Mouse (Mus musculus): ENCODE measurements around the gene Stx12. TPM values are rescaled to one million over a fixed set of nuclear protein-coding genes. Genes with fewer than 3 reads are reported as not detected.

Stx12 gene
- total RNA-seq, 1 experiment from 2014 or later, result 49.7 TPM

Other genes starting within 250 kb of the Stx12 start
- 26.7 and 27.2 TPM in 2 replicates for gene Eya3, start 245.5 kb downstream of the Stx12 start, total RNA-seq (2021)
- 4.0 and 4.7 TPM in 2 replicates for gene Xkr8, start 152.0 kb downstream of the Stx12 start, total RNA-seq (2021)
- gene Smpdl3b, start 127.3 kb downstream of the Stx12 start, total RNA-seq (2021), result 2.1 and 3.3 TPM in 2 replicates
- 15.9 and 16.6 TPM in 2 replicates for gene Rpa2, start 116.2 kb downstream of the Stx12 start, total RNA-seq (2021)
- gene Themis2, start 88.1 kb downstream of the Stx12 start, total RNA-seq (2021), result 2.0 and 4.9 TPM in 2 replicates
- gene Ppp1r8, start 41.3 kb downstream of the Stx12 start, total RNA-seq (2021), result 38.6 and 46.8 TPM in 2 replicates
- gene Fam76a, start 38.0 kb upstream of the Stx12 start, total RNA-seq (2021), result 32.6 and 33.8 TPM in 2 replicates
- 0.78 and 1.8 TPM in 2 replicates for gene Fgr, start 89.6 kb upstream of the Stx12 start, total RNA-seq (2021)
- gene Ahdc1, start 126.8 kb upstream of the Stx12 start, total RNA-seq (2021), result 65.0 and 71.9 TPM in 2 replicates
- 117 and 150 TPM in 2 replicates for gene Wasf2, start 246.0 kb upstream of the Stx12 start, total RNA-seq (2021)

Measured in adrenal gland, postnatal 14 days (tissue).